Mouse (Mus musculus): Measurements from ENCODE around the gene Urad. TPM values are rescaled to one million over a fixed set of nuclear protein-coding genes. Genes with fewer than 3 reads are reported as not detected.

The Urad gene
- polyA plus RNA-seq, 1 experiment from 2014 or later: not detected

- no peak for ATAC-seq
- Histone ChIP-seq H3K9ac (replicated peaks; ENCODE audit: low read depth, low read length) (no peak overlapping the region), H3K9me3 (ENCODE audit: control insufficient read depth, low read length) (no peaks in the 10 kb centered on the region), H3K4me1 (replicated peaks; ENCODE audit: control insufficient read depth, insufficient read depth, low read length) (0 out of 2 replicates have a peak, but pooled peaks cover 3% of the 10 kb centered on the region), H3K27ac (ENCODE audit: low read length) (no peak overlapping the region), H3K4me3 (replicated peaks; ENCODE audit: low read length) (no peak overlapping the region), H3K27me3 (replicated peaks; ENCODE audit: control insufficient read depth, insufficient read depth, low read length) (peaks cover 89% of the 10 kb centered on the region), H3K36me3 (ENCODE audit: control insufficient read depth, insufficient read depth) (no peaks in the 10 kb centered on the region), H3K4me2 (ENCODE audit: low read length) (no peak overlapping the region)
- WGBS: 1% methylated on average over 25 of the region's 25 CpGs
Observed at GRCm38 (mm10) chr5:147315432-147316075, 6.7 kb downstream of the Urad start.

- Histone ChIP-seq H3K9ac (replicated peaks; ENCODE audit: low read depth, low read length) (no peak overlapping the region), H3K4me2 (ENCODE audit: low read length) (no peak overlapping the region), H3K4me3 (replicated peaks; ENCODE audit: low read length) (no peak overlapping the region), H3K4me1 (replicated peaks; ENCODE audit: control insufficient read depth, insufficient read depth, low read length) (0 out of 2 replicates have a peak, but pooled peaks cover 3% of the 10 kb centered on the region), H3K9me3 (ENCODE audit: control insufficient read depth, low read length) (no peaks in the 10 kb centered on the region), H3K36me3 (ENCODE audit: control insufficient read depth, insufficient read depth) (no peaks in the 10 kb centered on the region), H3K27me3 (replicated peaks; ENCODE audit: control insufficient read depth, insufficient read depth, low read length) (peaks cover 91% of the 10 kb centered on the region), H3K27ac (ENCODE audit: low read length) (no peak overlapping the region)
- WGBS: under 1% methylated on average over 39 of the region's 39 CpGs
- no peak for ATAC-seq
Observed at GRCm38 (mm10) chr5:147314646-147315431, 7.4 kb downstream of the Urad start.

GRCm38 (mm10) chr5:147312830-147313685 lies 9.2 kb downstream of the Urad start:
- Histone ChIP-seq H3K27ac (ENCODE audit: low read length) (no peak overlapping the region), H3K9me3 (ENCODE audit: control insufficient read depth, low read length) (no peaks in the 10 kb centered on the region), H3K4me1 (replicated peaks; ENCODE audit: control insufficient read depth, insufficient read depth, low read length) (0 out of 2 replicates have a peak, but pooled peaks cover 3% of the 10 kb centered on the region), H3K4me2 (ENCODE audit: low read length) (no peak overlapping the region), H3K36me3 (ENCODE audit: control insufficient read depth, insufficient read depth) (no peaks in the 10 kb centered on the region), H3K9ac (replicated peaks; ENCODE audit: low read depth, low read length) (no peak overlapping the region), H3K4me3 (replicated peaks; ENCODE audit: low read length) (no peak overlapping the region), H3K27me3 (replicated peaks; ENCODE audit: control insufficient read depth, insufficient read depth, low read length) (peaks cover 96% of the 10 kb centered on the region)
- no peak for ATAC-seq
- under 1% methylated on average over 27 of the region's 27 CpGs for WGBS

GRCm38 (mm10) chr5:147309786-147310185 lies 12.5 kb downstream of the Urad start:
- Histone ChIP-seq H3K27ac (ENCODE audit: low read length) (no peak overlapping the region), H3K36me3 (ENCODE audit: control insufficient read depth, insufficient read depth) (no peaks in the 10 kb centered on the region), H3K9me3 (ENCODE audit: control insufficient read depth, low read length) (no peaks in the 10 kb centered on the region), H3K4me3 (replicated peaks; ENCODE audit: low read length) (no peak overlapping the region), H3K27me3 (replicated peaks; ENCODE audit: control insufficient read depth, insufficient read depth, low read length) (peaks cover 94% of the 10 kb centered on the region), H3K4me2 (ENCODE audit: low read length) (no peak overlapping the region), H3K9ac (replicated peaks; ENCODE audit: low read depth, low read length) (no peak overlapping the region), H3K4me1 (replicated peaks; ENCODE audit: control insufficient read depth, insufficient read depth, low read length) (peaks cover 5% of the 10 kb centered on the region; the same call in 1 of the 2 replicates)
- WGBS: 0% methylated on average over 2 of the region's 2 CpGs
- no peak for ATAC-seq

GRCm38 (mm10) chr5:147308451-147308850 lies 13.8 kb downstream of the Urad start:
- Histone ChIP-seq H3K4me1 (replicated peaks; ENCODE audit: control insufficient read depth, insufficient read depth, low read length) (peaks cover 8% of the 10 kb centered on the region; the same call in 1 of the 2 replicates), H3K36me3 (ENCODE audit: control insufficient read depth, insufficient read depth) (no peaks in the 10 kb centered on the region), H3K27me3 (replicated peaks; ENCODE audit: control insufficient read depth, insufficient read depth, low read length) (peaks cover 96% of the 10 kb centered on the region), H3K4me2 (ENCODE audit: low read length) (no peak overlapping the region), H3K27ac (ENCODE audit: low read length) (no peak overlapping the region), H3K4me3 (replicated peaks; ENCODE audit: low read length) (no peak overlapping the region), H3K9me3 (ENCODE audit: control insufficient read depth, low read length) (no peaks in the 10 kb centered on the region), H3K9ac (replicated peaks; ENCODE audit: low read depth, low read length) (no peak overlapping the region)
- ATAC-seq: no peak
- WGBS: 2% methylated on average over 9 of the region's 9 CpGs

- WGBS: 2% methylated on average over 12 of the region's 12 CpGs
- no peak overlapping the region for H3K27ac ChIP-seq (ENCODE audit: low read length)
- no peaks in the 10 kb centered on the region for H3K9me3 ChIP-seq (ENCODE audit: control insufficient read depth, low read length)
- no peaks in the 10 kb centered on the region for H3K36me3 ChIP-seq (ENCODE audit: control insufficient read depth, insufficient read depth)
- H3K4me2 ChIP-seq (ENCODE audit: low read length): no peak overlapping the region
- ATAC-seq: no peak
- H3K27me3 ChIP-seq (replicated peaks; ENCODE audit: control insufficient read depth, insufficient read depth, low read length): peaks cover 98% of the 10 kb centered on the region
- no peak overlapping the region for H3K9ac ChIP-seq (replicated peaks; ENCODE audit: low read depth, low read length)
- H3K4me1 ChIP-seq (replicated peaks; ENCODE audit: control insufficient read depth, insufficient read depth, low read length): peaks cover 8% of the 10 kb centered on the region; the same call in 1 of the 2 replicates
- H3K4me3 ChIP-seq (replicated peaks; ENCODE audit: low read length): no peak overlapping the region
Observed at GRCm38 (mm10) chr5:147307398-147307785, 14.8 kb downstream of the Urad start.

- no peak within 1 kb of the TSS for H3K27ac ChIP-seq (ENCODE audit: low read length)
Observed at GRCm38 (mm10) chr5:147306638-147307397, 15.4 kb downstream of the Urad start, which contains the start of gene Cdx2. Gene Cdx2 (minus strand): TSS chr5:147307270.

GRCm38 (mm10) chr5:147305856-147306637 lies 16.2 kb downstream of the Urad start:
- H3K4me1 ChIP-seq (replicated peaks; ENCODE audit: control insufficient read depth, insufficient read depth, low read length): peaks cover 8% of the 10 kb centered on the region; the same call in 1 of the 2 replicates
- H3K9me3 ChIP-seq (ENCODE audit: control insufficient read depth, low read length): no peaks in the 10 kb centered on the region
- H3K27me3 ChIP-seq (replicated peaks; ENCODE audit: control insufficient read depth, insufficient read depth, low read length): peaks cover 96% of the 10 kb centered on the region
- H3K9ac ChIP-seq (replicated peaks; ENCODE audit: low read depth, low read length): no peak overlapping the region
- no peak overlapping the region for H3K4me2 ChIP-seq (ENCODE audit: low read length)
- no peaks in the 10 kb centered on the region for H3K36me3 ChIP-seq (ENCODE audit: control insufficient read depth, insufficient read depth)
- no peak overlapping the region for H3K27ac ChIP-seq (ENCODE audit: low read length)
- ATAC-seq: no peak
- under 1% methylated on average over 56 of the region's 58 CpGs for WGBS
- no peak overlapping the region for H3K4me3 ChIP-seq (replicated peaks; ENCODE audit: low read length)

More at GRCm38 (mm10) chr5:147306638-147307397, 15.4 kb downstream of the Urad start, which contains the start of gene Cdx2:
- H3K4me2 ChIP-seq (ENCODE audit: low read length): no peak within 1 kb of the TSS
- under 1% methylated on average over 63 of the region's 63 CpGs for WGBS
- peaks cover 8% of the 10 kb centered on the region; the same call in 1 of the 2 replicates for H3K4me1 ChIP-seq (replicated peaks; ENCODE audit: control insufficient read depth, insufficient read depth, low read length)
- no peak within 1 kb of the TSS for H3K4me3 ChIP-seq (replicated peaks; ENCODE audit: low read length)
- ATAC-seq: no peak
- no peak within 1 kb of the TSS for H3K9ac ChIP-seq (replicated peaks; ENCODE audit: low read depth, low read length)
- H3K27me3 ChIP-seq (replicated peaks; ENCODE audit: control insufficient read depth, insufficient read depth, low read length): peaks cover 98% of the 10 kb centered on the region
- no peaks in the 10 kb centered on the region for H3K36me3 ChIP-seq (ENCODE audit: control insufficient read depth, insufficient read depth)
- H3K9me3 ChIP-seq (ENCODE audit: control insufficient read depth, low read length): no peaks in the 10 kb centered on the region

Data from forebrain, embryonic 16.5 days (tissue).